Mouse (Mus musculus) heart, embryonic 10.5 days (tissue): Measurements from ENCODE around the gene Thbs3. TPM values are rescaled to one million over a fixed set of nuclear protein-coding genes. Genes with fewer than 3 reads are reported as not detected.
A peak's percentile ranks its signal among the peaks of the same experiment; 100 is the strongest.

Source experiments
- DNase-seq: peaks from one replicate; pipeline ENCODE4 v3.0.0-alpha.2; 2017; ENCODE audit warnings: low spot score
- H3K27ac ChIP-seq: fragments of 300-500 bp; sonication (generic); 2 replicates; pipeline ENCODE4 v1.5.1; 2016; ENCODE audit warnings: mild to moderate bottlenecking
- H3K27me3 ChIP-seq: fragments of 300-500 bp; sonication (generic); 2 replicates; pipeline ENCODE4 v1.6.1; 2016; ENCODE audit warnings: mild to moderate bottlenecking; ENCODE audit not compliant: poor library complexity, insufficient read depth, severe bottlenecking
- H3K36me3 ChIP-seq: fragments of 300-500 bp; sonication (generic); 2 replicates; pipeline ENCODE4 v1.6.1; 2016; ENCODE audit warnings: mild to moderate bottlenecking, moderate library complexity
- H3K4me1 ChIP-seq: fragments of 300-500 bp; sonication (generic); 2 replicates; pipeline ENCODE4 v1.6.1; 2016; ENCODE audit warnings: mild to moderate bottlenecking
- H3K4me3 ChIP-seq: fragments of 300-500 bp; sonication (generic); 2 replicates; pipeline ENCODE4 v1.5.1; 2016; ENCODE audit warnings: mild to moderate bottlenecking, moderate library complexity
- H3K9me3 ChIP-seq: fragments of 300-500 bp; sonication (generic); 2 replicates; pipeline ENCODE4 v1.6.1; 2016; ENCODE audit warnings: mild to moderate bottlenecking, moderate library complexity
- WGBS: fragments of 180-500 bp; shearing (Covaris S2); methylation state at CpG from one replicate; pipeline ENCODE4 v1.1.7; 2016; 5-methylcytosine and 5-hydroxymethylcytosine counted together
- polyA plus RNA-seq: library from polyadenylated mRNA; unstranded; fragments of >200 nt; fragmentation: Nextera tagmentation; extraction: Ambion mirVana; gene quantifications from 2 replicates; pipeline ENCODE4 v1.2.1, GENCODE M21; 2016

Gene Thbs3
- polyA plus RNA-seq, 1 experiment from 2014 or later: 20.0 TPM

DNA sequence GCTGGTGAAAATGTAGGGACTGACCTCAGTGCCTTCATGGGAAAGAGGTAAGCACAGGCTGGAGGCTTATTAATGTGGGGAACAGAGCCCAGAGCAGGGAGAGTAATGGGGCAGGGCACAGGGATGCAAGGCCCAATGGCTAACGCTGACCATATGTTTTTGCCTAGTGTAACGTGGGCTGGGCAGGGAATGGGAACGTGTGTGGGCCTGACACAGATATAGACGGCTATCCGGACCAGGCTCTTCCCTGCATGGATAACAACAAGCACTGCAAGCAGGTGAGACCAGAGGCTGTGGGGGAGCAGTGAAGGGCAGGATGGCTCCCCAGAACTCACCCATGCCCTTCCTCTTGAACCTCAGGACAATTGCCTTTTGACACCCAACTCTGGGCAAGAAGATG, 6.2 kb downstream of the Thbs3 start:
- WGBS: 80% methylated on average over 5 of the region's 5 CpGs
- peaks cover 6% of the 10 kb centered on the region; the same call in 1 of the 2 replicates for H3K36me3 ChIP-seq
- H3K4me1 ChIP-seq: peaks cover 41% of the 10 kb centered on the region
- H3K9me3 ChIP-seq: no peaks in the 10 kb centered on the region
- no peak for DNase-seq
- no peak overlapping the region for H3K4me3 ChIP-seq
- H3K27me3 ChIP-seq: peaks cover 23% of the 10 kb centered on the region
- no peak overlapping the region; the same call in 1 of the 2 replicates for H3K27ac ChIP-seq

GRCm38 (mm10) chr3:89224796-89225195, 9.8 kb downstream of the Thbs3 start:
- Histone ChIP-seq H3K36me3 (peaks cover 6% of the 10 kb centered on the region; the same call in 1 of the 2 replicates), H3K4me3 (no peak overlapping the region), H3K27ac (no peak overlapping the region), H3K27me3 (peaks cover 43% of the 10 kb centered on the region), H3K9me3 (no peaks in the 10 kb centered on the region), H3K4me1 (peaks cover 57% of the 10 kb centered on the region)
- DNase-seq: no peak
- WGBS: 68% methylated on average over 11 of the region's 11 CpGs

DNA sequence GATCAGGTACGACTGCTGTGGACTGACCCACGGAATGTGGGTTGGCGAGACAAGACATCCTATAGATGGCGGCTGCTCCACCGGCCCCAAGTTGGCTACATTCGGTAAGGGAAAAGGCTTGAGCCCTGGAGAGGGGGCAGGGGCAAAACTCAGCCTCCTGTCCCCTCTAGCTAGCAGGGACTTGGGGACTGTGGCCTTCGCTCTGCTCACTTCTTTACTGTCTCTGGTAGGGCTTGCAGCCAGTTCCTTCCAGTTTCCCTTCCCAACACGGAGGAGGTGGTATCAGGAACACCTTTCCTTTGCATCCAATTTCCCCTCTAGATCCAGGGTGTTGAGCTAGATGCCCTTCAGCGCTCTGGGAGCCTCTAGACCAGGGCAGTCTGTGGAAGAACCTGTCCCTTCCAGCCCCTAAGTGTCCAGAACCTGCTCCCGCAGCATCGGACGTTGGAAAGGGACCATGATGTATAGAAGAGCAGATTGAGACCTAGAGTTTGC, 10.4 kb downstream of the Thbs3 start:
- H3K4me1 ChIP-seq: peaks cover 53% of the 10 kb centered on the region

GRCm38 (mm10) chr3:89225918-89226317, 10.9 kb downstream of the Thbs3 start:
- no peaks in the 10 kb centered on the region for H3K9me3 ChIP-seq
- 54% methylated on average over 4 of the region's 4 CpGs for WGBS
- H3K4me1 ChIP-seq: peaks cover 53% of the 10 kb centered on the region
- H3K36me3 ChIP-seq: peaks cover 6% of the 10 kb centered on the region; the same call in 1 of the 2 replicates
- H3K27me3 ChIP-seq: peaks cover 54% of the 10 kb centered on the region
- DNase-seq: no peak
- H3K4me3 ChIP-seq: peak overlapping the region; percentile 64
- peak overlapping the region; percentile 62 for H3K27ac ChIP-seq

More for the DNA sequence above, 10.4 kb downstream of the Thbs3 start:
- Histone ChIP-seq H3K4me3 (peak overlapping the region; percentile 64; the same call in 1 of the 2 replicates), H3K9me3 (no peaks in the 10 kb centered on the region), H3K27ac (peak overlapping the region; percentile 7; the same call in 1 of the 2 replicates), H3K36me3 (peaks cover 6% of the 10 kb centered on the region; the same call in 1 of the 2 replicates), H3K27me3 (peaks cover 49% of the 10 kb centered on the region)
- no peak for DNase-seq
- 65% methylated on average over 12 of the region's 12 CpGs for WGBS

DNA sequence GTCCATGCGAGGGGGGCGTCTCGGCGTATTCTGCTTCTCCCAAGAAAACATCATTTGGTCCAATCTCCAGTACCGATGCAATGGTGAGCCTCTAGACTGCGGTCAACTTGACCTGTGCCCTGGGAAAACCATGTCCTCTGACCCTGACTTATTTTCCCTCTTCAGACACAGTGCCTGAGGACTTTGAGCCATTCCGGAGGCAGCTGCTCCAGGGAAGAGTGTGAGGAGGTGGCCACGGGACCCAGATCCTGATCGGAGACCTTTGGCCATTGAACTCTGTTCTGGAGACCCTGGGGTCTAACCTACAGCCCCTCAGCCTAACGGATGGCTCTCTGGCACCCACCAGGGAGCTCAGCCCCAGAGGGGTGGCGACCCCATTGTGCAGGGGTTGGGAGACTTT, 11.4 kb downstream of the Thbs3 start:
- H3K36me3 ChIP-seq: peaks cover 5% of the 10 kb centered on the region; the same call in 1 of the 2 replicates
- H3K9me3 ChIP-seq: no peaks in the 10 kb centered on the region
- no peak for DNase-seq
- 35% methylated on average over 11 of the region's 11 CpGs for WGBS
- H3K4me1 ChIP-seq: peaks cover 53% of the 10 kb centered on the region
- peak overlapping the region; percentile 64 for H3K4me3 ChIP-seq
- H3K27ac ChIP-seq: peak overlapping the region; percentile 85; the same call in 1 of the 2 replicates
- H3K27me3 ChIP-seq: peaks cover 59% of the 10 kb centered on the region

DNA sequence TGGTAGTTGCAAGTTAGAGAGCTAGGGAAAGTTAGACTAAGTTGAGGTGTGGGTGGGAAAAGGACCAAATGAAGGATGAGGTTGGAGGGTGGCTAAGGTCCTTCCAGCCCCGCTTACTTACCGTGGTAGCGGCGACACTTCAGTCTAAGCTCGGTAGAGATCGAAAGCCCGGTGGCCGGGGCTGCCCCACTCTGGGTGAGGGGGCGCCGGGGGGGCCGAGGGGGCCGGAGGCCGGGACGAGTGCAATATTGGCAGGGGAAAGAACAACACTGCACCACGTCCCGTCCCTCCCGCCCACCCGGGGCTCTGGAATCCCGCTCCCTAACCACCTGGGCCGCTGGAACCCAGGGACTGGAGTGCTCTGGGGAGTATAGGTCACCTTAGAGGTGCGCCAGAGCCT, 11.9 kb downstream of the Thbs3 start, which contains the start of gene Mtx1:
Gene Mtx1 (minus strand): TSS at position 189 of the 400 bp plus-strand sequence.
- 5% methylated on average over 21 of the region's 21 CpGs for WGBS

DNA sequence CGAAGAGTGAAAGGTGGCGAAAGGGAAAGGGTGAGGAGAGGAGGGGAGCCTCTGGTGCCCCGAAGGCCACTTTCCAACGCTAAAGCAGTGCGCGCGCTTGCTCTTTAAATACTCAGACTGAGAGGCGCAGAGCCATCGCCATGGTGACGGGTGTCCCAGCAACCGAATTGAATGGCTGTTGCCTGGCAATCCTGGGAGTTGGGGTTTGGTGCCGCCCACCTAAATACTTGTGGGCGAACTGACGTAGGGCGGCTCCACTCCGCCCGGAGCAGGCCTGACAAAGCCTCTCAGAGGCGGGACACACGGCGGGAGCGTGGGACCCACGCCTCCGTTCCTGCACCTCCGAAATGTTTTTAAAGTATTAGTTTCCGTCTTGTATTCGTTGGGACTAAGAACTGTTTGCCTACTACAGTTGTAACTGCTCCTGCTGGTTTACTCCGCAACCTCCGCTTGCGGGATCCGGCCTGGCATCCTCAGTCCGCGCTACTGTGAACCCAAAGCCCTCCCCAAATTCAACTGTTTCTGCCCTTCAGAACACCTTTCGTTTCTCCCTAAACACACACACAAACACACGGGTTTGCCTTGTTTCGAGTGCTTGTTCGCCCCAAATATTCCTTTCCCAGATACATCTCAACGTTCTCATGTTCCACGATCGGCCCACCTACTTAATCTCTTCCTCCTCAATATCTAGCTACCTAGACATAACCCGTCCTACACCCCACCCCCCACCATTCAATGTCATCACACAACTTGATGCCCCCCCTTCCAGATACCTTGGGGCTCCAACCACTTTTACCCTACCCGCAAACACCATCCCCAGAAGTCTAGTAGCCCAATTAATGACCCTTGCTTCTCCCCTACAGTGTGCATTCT, 12.6 kb downstream of the Thbs3 start:
- H3K4me3 ChIP-seq: peak overlapping the region; percentile 64
- peak overlapping the region; percentile 85 for H3K27ac ChIP-seq
- H3K4me1 ChIP-seq: peaks cover 53% of the 10 kb centered on the region
- DNase-seq: peak; percentile 96
- peaks cover 3% of the 10 kb centered on the region; the same call in 1 of the 2 replicates for H3K36me3 ChIP-seq
- no peaks in the 10 kb centered on the region for H3K9me3 ChIP-seq
- peaks cover 71% of the 10 kb centered on the region for H3K27me3 ChIP-seq
- 4% methylated on average over 41 of the region's 41 CpGs for WGBS

More for the DNA sequence above, 11.9 kb downstream of the Thbs3 start, which contains the start of gene Mtx1:
- Histone ChIP-seq H3K27me3 (peaks cover 64% of the 10 kb centered on the region), H3K4me1 (peaks cover 53% of the 10 kb centered on the region), H3K4me3 (peak within 1 kb of the TSS; percentile 64), H3K36me3 (peaks cover 3% of the 10 kb centered on the region; the same call in 1 of the 2 replicates), H3K27ac (peak within 1 kb of the TSS; percentile 85), H3K9me3 (no peaks in the 10 kb centered on the region)
- no peak for DNase-seq

- Histone ChIP-seq H3K4me3 (peak overlapping the region; percentile 64), H3K9me3 (no peaks in the 10 kb centered on the region), H3K27me3 (peaks cover 77% of the 10 kb centered on the region), H3K36me3 (peaks cover 3% of the 10 kb centered on the region; the same call in 1 of the 2 replicates), H3K4me1 (peaks cover 53% of the 10 kb centered on the region), H3K27ac (peak overlapping the region; percentile 85)
- DNase-seq: peak; percentile 94
- under 1% methylated on average over 20 of the region's 20 CpGs for WGBS
Measured at GRCm38 (mm10) chr3:89228180-89228549, 13.2 kb downstream of the Thbs3 start.

GRCm38 (mm10) chr3:89228836-89229235, 13.9 kb downstream of the Thbs3 start, which contains the start of gene Muc1:
Gene Muc1, plus strand, starts transcription at chr3:89229057.
- Histone ChIP-seq H3K27me3 (peaks cover 79% of the 10 kb centered on the region), H3K27ac (peak within 1 kb of the TSS; percentile 85), H3K36me3 (no peaks in the 10 kb centered on the region), H3K4me3 (peak within 1 kb of the TSS; percentile 64), H3K4me1 (peaks cover 56% of the 10 kb centered on the region), H3K9me3 (no peaks in the 10 kb centered on the region)
- no peak for DNase-seq
- WGBS: 20% methylated on average over 10 of the region's 10 CpGs

- DNase-seq: no peak
- Histone ChIP-seq H3K27ac (no peak overlapping the region), H3K4me1 (peaks cover 52% of the 10 kb centered on the region), H3K36me3 (no peaks in the 10 kb centered on the region), H3K9me3 (no peaks in the 10 kb centered on the region), H3K27me3 (peaks cover 74% of the 10 kb centered on the region), H3K4me3 (0 out of 2 replicates have a peak overlapping the region, but pooled peaks have one; percentile 64)
- 62% methylated on average over 4 of the region's 4 CpGs for WGBS
Measured at GRCm38 (mm10) chr3:89229276-89229675, 14.3 kb downstream of the Thbs3 start.

GRCm38 (mm10) chr3:89230561-89230960, 15.6 kb downstream of the Thbs3 start:
- Histone ChIP-seq H3K27me3 (peaks cover 70% of the 10 kb centered on the region), H3K36me3 (0 out of 2 replicates have a peak, but pooled peaks cover 2% of the 10 kb centered on the region), H3K4me1 (peaks cover 41% of the 10 kb centered on the region), H3K9me3 (no peaks in the 10 kb centered on the region), H3K27ac (no peak overlapping the region), H3K4me3 (no peak overlapping the region)
- 80% methylated on average over 2 of the region's 2 CpGs for WGBS
- DNase-seq: no peak

- 59% methylated on average over 7 of the region's 7 CpGs for WGBS
- Histone ChIP-seq H3K27me3 (peaks cover 69% of the 10 kb centered on the region), H3K9me3 (no peaks in the 10 kb centered on the region), H3K4me3 (no peak overlapping the region), H3K4me1 (peaks cover 33% of the 10 kb centered on the region), H3K27ac (no peak overlapping the region), H3K36me3 (0 out of 2 replicates have a peak, but pooled peaks cover 2% of the 10 kb centered on the region)
- no peak for DNase-seq
Measured at GRCm38 (mm10) chr3:89231345-89231744, 16.4 kb downstream of the Thbs3 start.
